Comparison of ENCODE assay signal across 10 mouse cellular contexts in the genomic region with DNA sequence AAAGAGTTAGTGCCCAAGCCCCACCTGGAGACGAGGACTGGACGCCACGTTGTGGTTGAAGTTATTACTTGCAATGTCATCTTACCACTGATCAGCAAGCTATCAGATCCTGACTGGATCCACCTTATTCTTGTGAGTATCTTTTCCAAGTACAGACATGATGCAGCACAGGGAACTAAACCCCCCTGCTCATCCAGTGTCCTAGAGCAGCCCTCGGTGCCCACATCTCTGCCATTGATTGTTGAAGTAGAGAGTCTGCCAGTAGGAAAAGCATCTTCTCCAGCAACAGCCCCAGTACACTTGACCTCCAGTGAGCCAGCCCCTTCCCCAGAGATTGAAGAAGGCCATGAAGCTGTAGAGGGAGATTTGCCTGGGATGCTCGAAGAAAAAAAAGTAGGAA. TPM values are rescaled to one million over a fixed set of nuclear protein-coding genes. Genes with fewer than 3 reads are reported as not detected.
A peak's percentile ranks its signal among the peaks of the same experiment; 100 is the strongest.
DNase-seq lines count a peak whose midpoint lies in the region; ATAC-seq and TF ChIP-seq lines count a peak whose summit lies in the region.
"Had no signal": no experiment of that assay in that cellular context is flagged by ENCODE, and none has a peak within 500 bp of the region (broad histone marks: within the 10 kb centered on the region; RNA-seq: fewer than 3 reads in every experiment).

No protein-coding gene starts in this region.

- H3K9me3 ChIP-seq in heart, postnatal 0 days (replicated peaks; ENCODE audit: control insufficient read depth, low read length), result no peaks in the 10 kb centered on the region
- no peaks in the 10 kb centered on the region for H3K9me3 ChIP-seq in G1E (replicated peaks)
- H3K9me3 ChIP-seq in embryonic facial prominence, embryonic 14.5 days (ENCODE audit: control insufficient read depth, low read length), result no peaks in the 10 kb centered on the region
- no peaks in the 10 kb centered on the region for H3K9me3 ChIP-seq in midbrain, embryonic 10.5 days (replicated peaks)

- no peak for ATAC-seq in heart, postnatal 0 days (ENCODE audit: insufficient read depth, low read depth)
- ATAC-seq in G1E (ENCODE audit: extremely low read depth, insufficient number of reproducible peaks, low FRiP score, poor library complexity, severe bottlenecking), result no peak
- ATAC-seq in embryonic facial prominence, embryonic 14.5 days (ENCODE audit: low read depth), result no peak

- H3K4me2 ChIP-seq in heart, postnatal 0 days (ENCODE audit: low read depth, low read length), result peak overlapping the region; percentile 85; the same call in 1 of the 2 replicates
- H3K4me2 ChIP-seq in embryonic facial prominence, embryonic 14.5 days (ENCODE audit: low read depth, low read length), result peak overlapping the region; percentile 90

- no peak overlapping the region for H3K27ac ChIP-seq in heart, postnatal 0 days (ENCODE audit: low read depth)
- no peak overlapping the region for H3K27ac ChIP-seq in embryonic facial prominence, embryonic 14.5 days (replicated peaks; ENCODE audit: low read depth, low read length)
- H3K27ac ChIP-seq in midbrain, embryonic 10.5 days (replicated peaks), result no peak overlapping the region

- peaks cover 19% of the 10 kb centered on the region for H3K36me3 ChIP-seq in heart, postnatal 0 days (replicated peaks; ENCODE audit: control insufficient read depth, insufficient read depth, low read length)
- peaks cover 46% of the 10 kb centered on the region for H3K36me3 ChIP-seq in G1E (replicated peaks)
- peaks cover 21% of the 10 kb centered on the region for H3K36me3 ChIP-seq in embryonic facial prominence, embryonic 14.5 days (ENCODE audit: control insufficient read depth, insufficient read depth, low read length)
- peaks cover 26% of the 10 kb centered on the region for H3K36me3 ChIP-seq in midbrain, embryonic 10.5 days

- H3K4me1 ChIP-seq in heart, postnatal 0 days (ENCODE audit: control insufficient read depth, insufficient read depth), result peaks cover 31% of the 10 kb centered on the region
- peaks cover 33% of the 10 kb centered on the region for H3K4me1 ChIP-seq in G1E (ENCODE audit: insufficient read depth, low read depth, low read length)
- H3K4me1 ChIP-seq in embryonic facial prominence, embryonic 14.5 days (ENCODE audit: control insufficient read depth, insufficient read depth, low read length), result peaks cover 21% of the 10 kb centered on the region
- H3K4me1 ChIP-seq in midbrain, embryonic 10.5 days, result peaks cover 41% of the 10 kb centered on the region

- H3K27me3 ChIP-seq in heart, postnatal 0 days (ENCODE audit: control insufficient read depth, insufficient read depth, low read length), result no peaks in the 10 kb centered on the region
- peaks cover 22% of the 10 kb centered on the region for H3K27me3 ChIP-seq in G1E (ENCODE audit: insufficient read depth, low read length)
- H3K27me3 ChIP-seq in embryonic facial prominence, embryonic 14.5 days (replicated peaks; ENCODE audit: control insufficient read depth, insufficient read depth, low read length), result no peaks in the 10 kb centered on the region
- H3K27me3 ChIP-seq in midbrain, embryonic 10.5 days (ENCODE audit: low read depth, poor library complexity, severe bottlenecking), result no peaks in the 10 kb centered on the region

- peak overlapping the region; percentile 90 for H3K9ac ChIP-seq in heart, postnatal 0 days (replicated peaks; ENCODE audit: low read depth, low read length)
- no peak overlapping the region for H3K9ac ChIP-seq in embryonic facial prominence, embryonic 14.5 days (ENCODE audit: low read depth, low read length)

- TF ChIP-seq CTCF in heart, postnatal 0 days (IDR thresholded peaks at IDR 0.05; ENCODE audit: low read depth), result no peak
- no peak for TF ChIP-seq CTCF in G1E (IDR thresholded peaks at IDR 0.05; ENCODE audit: low read depth, low read length)

- no peak for TF ChIP-seq EP300 in heart, postnatal 0 days (IDR thresholded peaks at IDR 0.05; ENCODE audit: low read depth)

- WGBS in heart, postnatal 0 days, result 88% methylated on average over 5 of the region's 5 CpGs
- 84% methylated on average over 5 of the region's 5 CpGs for WGBS in embryonic facial prominence, embryonic 14.5 days
- 93% methylated on average over 5 of the region's 5 CpGs for WGBS in midbrain, embryonic 10.5 days

- DNase-seq in heart, postnatal 0 days (ENCODE audit: low spot score), result no peak
- DNase-seq in heart, adult 9 months (ENCODE audit: low spot score in 2 of 2), result no peak
- DNase-seq in G1E (ENCODE audit: low spot score), result no peak
- DNase-seq in embryonic facial prominence, embryonic 14.5 days (ENCODE audit: low spot score), result no peak
- DNase-seq in midbrain, embryonic 10.5 days (ENCODE audit: low spot score), result no peak
- DNase-seq in MN1 (ENCODE audit: low spot score), result no peak
- DNase-seq in layer of hippocampus, postnatal 14 days (ENCODE audit: low spot score in 2 of 2), result no peak
- DNase-seq in cerebellum, postnatal 25 days, result no peak
- DNase-seq: adrenal gland, adult 8-10 months; kidney, adult 8-10 months had no signal

- no peak overlapping the region for H3K4me3 ChIP-seq in heart, postnatal 0 days (ENCODE audit: low read depth, low read length)
- peak overlapping the region; percentile 84; the same call in 1 of the 2 replicates for H3K4me3 ChIP-seq in G1E (ENCODE audit: low read depth, low read length)
- H3K4me3 ChIP-seq in embryonic facial prominence, embryonic 14.5 days (ENCODE audit: low read depth, low read length), result no peak overlapping the region
- H3K4me3 ChIP-seq in midbrain, embryonic 10.5 days, result peak overlapping the region; percentile 82; the same call in 1 of the 2 replicates

RNA-seq across cellular contexts. Expression of a gene that starts 1.3 kb away (rescaled TPM):
- total RNA-seq in heart, postnatal 0 days (2014; rRNA removed; ENCODE audit: low replicate concordance), result 19.9 and 20.8 TPM in 2 replicates
- 9.9 and 12.0 TPM in 2 replicates for polyA plus RNA-seq in heart, postnatal 0 days (2015; fragmentation: Nextera tagmentation; extraction: Ambion mirVana)
- total RNA-seq in G1E (2014; fragmentation: Nextera tagmentation) (20.1 and 22.1 TPM in 2 replicates), G1E (2017) (18.2 and 21.8 TPM in 2 replicates)
- 2.7 and 3.5 TPM in 2 replicates for polyA plus RNA-seq in G1E (2012)
- polyA plus RNA-seq in embryonic facial prominence, embryonic 14.5 days (2014; fragmentation: Nextera tagmentation; extraction: Ambion mirVana), result 21.0 and 22.4 TPM in 2 replicates
- polyA plus RNA-seq in midbrain, embryonic 10.5 days (2016; fragmentation: Nextera tagmentation; extraction: Ambion mirVana), result 21.7 and 25.1 TPM in 2 replicates
- total RNA-seq in layer of hippocampus, postnatal 14 days (2021), result 10 to 100 TPM; 42.2 to 42.6 TPM

Comparison
In these comparisons a context has a peak if more than half of its experiments do, and no peak if none do; other contexts are left out.
1. H3K4me3 ChIP-seq: peak in G1E (single experiment) and midbrain, embryonic 10.5 days (single experiment); none in heart, postnatal 0 days (single experiment) and embryonic facial prominence, embryonic 14.5 days (single experiment).